Mouse (Mus musculus): ENCODE measurements around the gene Rps19bp1.

GRCm38 (mm10) chr15:80304188-80304587, 40.1 kb upstream of the Rps19bp1 start:
- TF ChIP-seq CTCF (IDR thresholded peaks at IDR 0.05; ENCODE audit: insufficient read depth, low read depth, low read length) (no peak), POLR2A (IDR thresholded peaks at IDR 0.05; ENCODE audit: insufficient read depth, low read depth, low read length) (no peak)
